Mouse (Mus musculus): ENCODE results near the gene Arhgap15. TPM values are rescaled to one million over a fixed set of nuclear protein-coding genes. Genes with fewer than 3 reads are reported as not detected.

Gene Arhgap15
- total RNA-seq, 2 experiments from 2014 or later, result 10.6 to 11.0 TPM

- no peak for DNase-seq
Observed at GRCm38 (mm10) chr2:44309124-44309523, 560.5 kb downstream of the Arhgap15 start.

- no peak for DNase-seq
Observed at GRCm38 (mm10) chr2:44309556-44309955, 560.9 kb downstream of the Arhgap15 start.

- DNase-seq, result no peak
Observed at GRCm38 (mm10) chr2:44310095-44310748, 561.6 kb downstream of the Arhgap15 start.

GRCm38 (mm10) chr2:44311216-44311615, 562.6 kb downstream of the Arhgap15 start:
- no peak for DNase-seq

- DNase-seq, result no peak
Observed at GRCm38 (mm10) chr2:44313573-44313972, 564.9 kb downstream of the Arhgap15 start.

- no peak for DNase-seq
Observed at GRCm38 (mm10) chr2:44318436-44318835, 569.8 kb downstream of the Arhgap15 start.

- DNase-seq, result no peak
Observed at GRCm38 (mm10) chr2:44319479-44319878, 570.9 kb downstream of the Arhgap15 start.

- no peak for DNase-seq
Observed at GRCm38 (mm10) chr2:44323813-44324212, 575.2 kb downstream of the Arhgap15 start.

- no peak for DNase-seq
Observed at GRCm38 (mm10) chr2:44333295-44333694, 584.7 kb downstream of the Arhgap15 start.

GRCm38 (mm10) chr2:44334006-44334405, 585.4 kb downstream of the Arhgap15 start:
- DNase-seq, result no peak

- no peak for DNase-seq
Observed at GRCm38 (mm10) chr2:44334517-44334916, 585.9 kb downstream of the Arhgap15 start.

GRCm38 (mm10) chr2:44336720-44337354, 588.2 kb downstream of the Arhgap15 start:
- no peak for DNase-seq

- DNase-seq, result no peak
Observed at GRCm38 (mm10) chr2:44338467-44338866, 589.8 kb downstream of the Arhgap15 start.

GRCm38 (mm10) chr2:44341091-44341571, 592.5 kb downstream of the Arhgap15 start:
- peak; percentile 45 to 57 for DNase-seq

GRCm38 (mm10) chr2:44344861-44345260, 596.2 kb downstream of the Arhgap15 start:
- no peak for DNase-seq

GRCm38 (mm10) chr2:44345325-44345945, 596.8 kb downstream of the Arhgap15 start:
- DNase-seq, result no peak

- no peak for DNase-seq
Observed at GRCm38 (mm10) chr2:44346184-44346583, 597.6 kb downstream of the Arhgap15 start.

- DNase-seq, result no peak
Observed at GRCm38 (mm10) chr2:44347781-44348180, 599.2 kb downstream of the Arhgap15 start.

GRCm38 (mm10) chr2:44349101-44349500, 600.5 kb downstream of the Arhgap15 start:
- DNase-seq, result no peak

- no peak for DNase-seq
Observed at GRCm38 (mm10) chr2:44352885-44353284, 604.3 kb downstream of the Arhgap15 start.

GRCm38 (mm10) chr2:44353594-44353993, 605.0 kb downstream of the Arhgap15 start:
- DNase-seq, result no peak

- no peak for DNase-seq
Observed at GRCm38 (mm10) chr2:44354786-44355185, 606.2 kb downstream of the Arhgap15 start.

GRCm38 (mm10) chr2:44355316-44355715, 606.7 kb downstream of the Arhgap15 start:
- no peak for DNase-seq

Data from layer of hippocampus, postnatal 36 days (tissue).